In genomic region chr2:135711049-135711924, GRCm38 (mm10) we compare ENCODE assay signal across 8 mouse cellular contexts. TPM values are rescaled to one million over a fixed set of nuclear protein-coding genes. Genes with fewer than 3 reads are reported as not detected.
DNase-seq lines count a peak whose midpoint lies in the region; ATAC-seq and TF ChIP-seq lines count a peak whose summit lies in the region.

No protein-coding gene starts in this region.

- no peak overlapping the region for H3K9ac ChIP-seq in lung, embryonic 15.5 days
- H3K9ac ChIP-seq in forebrain, embryonic 11.5 days (ENCODE audit: low read length) = no peak overlapping the region
- H3K9ac ChIP-seq in hindbrain, postnatal 0 days (replicated peaks; ENCODE audit: low read length) = no peak overlapping the region

- peak overlapping the region; percentile 92 for H3K27ac ChIP-seq in lung, embryonic 15.5 days
- H3K27ac ChIP-seq in forebrain, embryonic 11.5 days (ENCODE audit: low read depth, low read length) = peak overlapping the region; percentile 88
- peak overlapping the region; percentile 69 for H3K27ac ChIP-seq in hindbrain, postnatal 0 days

- peak overlapping the region; percentile 44 for H3K4me2 ChIP-seq in lung, embryonic 15.5 days
- H3K4me2 ChIP-seq in forebrain, embryonic 11.5 days (ENCODE audit: low read depth, low read length, severe bottlenecking) = peak overlapping the region; percentile 34; the same call in 1 of the 2 replicates
- H3K4me2 ChIP-seq in hindbrain, postnatal 0 days (ENCODE audit: low read depth, low read length) = peak overlapping the region; percentile 49

- 21% methylated on average over 8 of the region's 8 CpGs for WGBS in lung, embryonic 15.5 days
- 19% methylated on average over 8 of the region's 8 CpGs for WGBS in forebrain, embryonic 11.5 days
- WGBS in hindbrain, postnatal 0 days = 30% methylated on average over 8 of the region's 8 CpGs

- H3K36me3 ChIP-seq in lung, embryonic 15.5 days = no peaks in the 10 kb centered on the region
- H3K36me3 ChIP-seq in forebrain, embryonic 11.5 days (ENCODE audit: control insufficient read depth, insufficient read depth, low read length) = no peaks in the 10 kb centered on the region
- H3K36me3 ChIP-seq in hindbrain, postnatal 0 days (ENCODE audit: insufficient read depth, low read length) = no peaks in the 10 kb centered on the region

- intact Hi-C loops in left cerebral cortex, postnatal 25 days (cut with DNase I) = loop anchor here (2.0 kb wide), 1 partner anchor 52 kb away; the partner anchor contains the start of gene Plcb4

- no peak for TF ChIP-seq CTCF in hindbrain, postnatal 0 days (IDR thresholded peaks at IDR 0.05; ENCODE audit: low read depth)

- H3K4me3 ChIP-seq in lung, embryonic 15.5 days = no peak overlapping the region
- H3K4me3 ChIP-seq in forebrain, embryonic 11.5 days (ENCODE audit: low read depth, low read length) = peak overlapping the region; percentile 11
- H3K4me3 ChIP-seq in hindbrain, postnatal 0 days (ENCODE audit: low read length) = peak overlapping the region; percentile 16; the same call in 1 of the 2 replicates

- peaks cover 32% of the 10 kb centered on the region for H3K4me1 ChIP-seq in lung, embryonic 15.5 days
- peaks cover 22% of the 10 kb centered on the region for H3K4me1 ChIP-seq in forebrain, embryonic 11.5 days (replicated peaks; ENCODE audit: control insufficient read depth, insufficient read depth, low read length)
- H3K4me1 ChIP-seq in hindbrain, postnatal 0 days (ENCODE audit: insufficient read depth, low read length) = peaks cover 11% of the 10 kb centered on the region

- DNase-seq in lung, postnatal 14 days = no peak
- peak; percentile 86 for DNase-seq in forebrain, embryonic 11.5 days (ENCODE audit: low spot score)
- DNase-seq in hindbrain, postnatal 0 days (ENCODE audit: low spot score) = peak; percentile 78
- peak; percentile 26 for DNase-seq in neural tube, embryonic 10.5 days (ENCODE audit: extremely low spot score, low spot score)
- DNase-seq in frontal cortex, postnatal 25 days (ENCODE audit: low spot score in 2 of 2) = no peak
- no peak for DNase-seq in left cerebral cortex, postnatal 25 days (ENCODE audit: low spot score in 2 of 2)

- H3K9me3 ChIP-seq in lung, embryonic 15.5 days = no peaks in the 10 kb centered on the region
- H3K9me3 ChIP-seq in forebrain, embryonic 11.5 days (ENCODE audit: control insufficient read depth, low read length) = no peaks in the 10 kb centered on the region
- no peaks in the 10 kb centered on the region for H3K9me3 ChIP-seq in hindbrain, postnatal 0 days (ENCODE audit: low read length)

- peak; percentile 66; the same call in 1 of the 2 replicates for ATAC-seq in lung, embryonic 15.5 days (ENCODE audit: borderline replicate concordance, extremely low read depth, low FRiP score, low TSS enrichment)
- peak; percentile 90 for ATAC-seq in forebrain, embryonic 11.5 days (replicated peaks; ENCODE audit: low FRiP score)
- peak; percentile 86 for ATAC-seq in hindbrain, postnatal 0 days
- ATAC-seq in inflammation-experienced regulatory T-cells, adult 6 months = no peak

- no peaks in the 10 kb centered on the region for H3K27me3 ChIP-seq in lung, embryonic 15.5 days
- no peaks in the 10 kb centered on the region for H3K27me3 ChIP-seq in forebrain, embryonic 11.5 days (ENCODE audit: control insufficient read depth, insufficient read depth, low read length)
- H3K27me3 ChIP-seq in hindbrain, postnatal 0 days (ENCODE audit: insufficient read depth, low read length) = no peaks in the 10 kb centered on the region

RNA-seq across cellular contexts. Expression of gene Plcb4, which starts 52.5 kb away (rescaled TPM):
- polyA plus RNA-seq in lung, embryonic 15.5 days (2015; fragmentation: Nextera tagmentation; extraction: Ambion mirVana) = 14.9 and 20.4 TPM in 2 replicates
- polyA plus RNA-seq in forebrain, embryonic 11.5 days (2014; fragmentation: Nextera tagmentation; extraction: Ambion mirVana) = 19.6 and 24.1 TPM in 2 replicates
- 46.9 and 74.3 TPM in 2 replicates for total RNA-seq in hindbrain, postnatal 0 days (2014; rRNA removed)
- polyA plus RNA-seq in hindbrain, postnatal 0 days (2015; fragmentation: Nextera tagmentation; extraction: Ambion mirVana) = 43.0 and 46.6 TPM in 2 replicates
- polyA plus RNA-seq in inflammation-experienced regulatory T-cells, adult 6 months (2017; shearing (Covaris generic)) = 10 to 100 TPM; 22.0 to 31.2 (median 26.3) TPM
- total RNA-seq in left cerebral cortex, postnatal 25 days (2021) = 10 to 100 TPM; 67.8 to 69.8 TPM

Comparison
In these comparisons a context has a peak if more than half of its experiments do, and no peak if none do; other contexts are left out.
1. DNase-seq: peak in forebrain, embryonic 11.5 days (single experiment), hindbrain, postnatal 0 days (single experiment) and neural tube, embryonic 10.5 days (single experiment); none in lung, postnatal 14 days (single experiment), frontal cortex, postnatal 25 days (0 of 2) and left cerebral cortex, postnatal 25 days (0 of 2).
2. Peak in every context shown above with its lines, with median percentiles within 50 percentile points of each other: H3K27ac ChIP-seq and H3K4me2 ChIP-seq.